Mouse (Mus musculus): Measurements from ENCODE around the gene Acsl1.

The Acsl1 gene

DNA sequence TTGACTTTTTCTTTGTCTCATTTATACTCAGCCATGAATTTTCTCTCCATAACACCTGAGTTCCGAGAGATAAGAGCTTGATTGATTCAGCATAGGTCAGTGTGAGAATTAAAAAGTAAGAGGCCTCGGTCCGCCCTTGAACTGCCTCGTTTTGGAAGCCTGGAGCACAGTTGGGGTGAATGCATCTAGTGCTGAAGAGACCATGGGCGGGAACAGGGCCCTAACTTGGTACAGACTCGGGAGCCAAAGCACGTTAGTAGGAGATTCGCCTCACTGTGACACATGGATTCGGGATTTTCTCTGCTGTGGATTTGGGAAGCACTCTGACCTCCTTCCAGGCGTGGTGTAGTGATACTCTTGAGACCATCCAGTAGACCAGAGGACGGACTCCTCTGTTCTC, 4.6 kb downstream of the Acsl1 start:
- no peak for DNase-seq (ENCODE audit: low read depth, low spot score)

GRCm38 (mm10) chr8:46475942-46476341, 5.1 kb downstream of the Acsl1 start:
- DNase-seq (ENCODE audit: low read depth, low spot score): no peak

DNA sequence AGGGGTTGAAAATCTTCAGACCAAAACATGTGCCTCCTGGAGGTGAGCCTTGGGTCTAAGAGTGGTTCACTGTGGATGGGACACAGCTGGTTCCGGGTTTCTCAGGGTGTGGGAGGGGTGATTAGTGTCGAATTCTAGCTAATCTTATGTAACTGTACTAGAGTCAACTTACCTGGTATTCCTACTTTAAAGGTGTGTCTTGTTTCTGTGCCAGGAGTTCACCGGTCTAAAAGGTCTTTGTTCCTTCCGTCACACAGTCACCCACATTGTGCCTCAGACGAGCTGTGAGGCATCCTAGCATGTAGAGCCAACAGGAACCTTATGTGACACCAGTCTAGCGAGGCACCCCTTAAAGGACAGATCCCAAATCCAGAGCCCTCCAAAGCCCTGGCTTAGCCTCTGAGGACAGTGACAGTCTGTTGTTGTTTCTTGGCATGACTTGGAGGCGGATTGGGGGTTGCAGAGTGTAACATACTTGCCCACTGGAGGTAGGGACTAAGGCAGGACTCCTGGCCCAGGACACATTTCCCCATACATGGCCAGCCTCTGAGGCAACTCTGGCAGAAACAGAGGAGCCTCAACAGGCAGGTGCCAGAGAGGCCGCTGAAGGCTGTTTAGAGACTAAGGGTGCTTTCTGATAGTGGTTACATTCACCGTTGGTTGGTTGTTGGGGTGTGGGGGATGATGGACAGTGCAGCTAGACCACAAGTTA, 7.1 kb downstream of the Acsl1 start:
- DNase-seq (ENCODE audit: low read depth, low spot score): no peak

DNA sequence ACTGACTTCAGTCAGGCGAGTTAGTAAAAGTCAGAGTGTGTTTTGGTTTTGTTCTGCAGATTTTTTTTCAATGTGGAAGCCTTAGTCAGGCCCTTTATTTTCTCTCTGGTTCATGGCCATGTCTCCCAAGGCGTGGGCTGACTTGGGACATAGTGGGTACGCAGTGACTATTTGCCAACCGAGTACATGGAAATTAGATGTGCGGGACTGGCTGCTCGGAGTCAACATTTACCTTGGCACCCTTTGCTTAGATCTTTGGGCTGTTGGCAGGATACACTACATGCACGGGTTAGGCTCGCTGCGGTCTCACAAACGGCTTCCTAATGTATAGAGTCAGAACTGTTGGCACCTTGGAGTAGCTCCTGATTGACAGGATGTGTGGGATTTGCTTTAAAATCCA, 7.9 kb downstream of the Acsl1 start:
- DNase-seq (ENCODE audit: low read depth, low spot score): no peak

GRCm38 (mm10) chr8:46479794-46480532, 9.1 kb downstream of the Acsl1 start:
- DNase-seq (ENCODE audit: low read depth, low spot score): no peak

GRCm38 (mm10) chr8:46480533-46480900, 9.7 kb downstream of the Acsl1 start:
- no peak for DNase-seq (ENCODE audit: low read depth, low spot score)

DNA sequence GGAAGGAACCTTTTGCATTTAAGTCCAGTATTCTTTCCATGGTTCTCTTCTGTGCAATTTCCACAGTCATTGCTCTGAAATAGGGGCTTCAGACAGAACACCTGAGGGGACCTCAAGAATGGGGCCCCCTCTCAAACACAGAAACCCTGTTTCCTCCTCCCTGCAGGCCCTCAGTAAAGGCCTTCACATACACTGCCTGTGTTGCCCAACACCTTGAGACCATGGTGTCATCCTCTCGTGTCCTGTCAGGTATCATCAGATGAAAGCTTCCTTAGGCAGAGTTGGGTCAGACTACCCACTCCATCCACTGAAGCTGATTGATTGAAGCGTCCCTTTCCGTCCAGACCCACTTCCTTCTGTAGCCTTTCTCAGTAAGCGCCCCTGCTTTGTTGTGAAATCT, 11.9 kb downstream of the Acsl1 start:
- DNase-seq (ENCODE audit: low read depth, low spot score): no peak

DNA sequence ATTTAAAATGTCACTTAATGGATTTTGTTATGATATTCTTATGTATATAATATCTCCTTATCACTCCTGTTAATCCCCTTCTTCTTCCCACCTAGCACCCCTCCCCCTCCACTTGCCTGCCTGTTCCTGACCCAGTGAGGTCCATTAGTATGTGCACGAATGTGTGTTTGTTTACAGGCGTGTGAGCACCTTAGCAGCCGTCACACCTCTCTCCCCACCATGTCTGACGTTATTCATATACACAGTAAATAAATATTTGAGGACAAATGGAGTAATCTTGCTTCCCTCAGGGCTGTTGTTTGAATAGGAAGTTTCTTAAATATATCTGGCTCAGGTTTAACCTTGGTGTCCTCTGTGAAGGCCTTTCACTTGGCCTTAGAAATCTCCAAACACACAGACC, 12.4 kb downstream of the Acsl1 start:
- no peak for DNase-seq (ENCODE audit: low read depth, low spot score)

- DNase-seq (ENCODE audit: low read depth, low spot score): no peak
These were observed 13.2 kb downstream of the Acsl1 start for GRCm38 (mm10) chr8:46484077-46484476.

GRCm38 (mm10) chr8:46484931-46485463, 14.2 kb downstream of the Acsl1 start:
- DNase-seq (ENCODE audit: low read depth, low spot score): no peak

DNA sequence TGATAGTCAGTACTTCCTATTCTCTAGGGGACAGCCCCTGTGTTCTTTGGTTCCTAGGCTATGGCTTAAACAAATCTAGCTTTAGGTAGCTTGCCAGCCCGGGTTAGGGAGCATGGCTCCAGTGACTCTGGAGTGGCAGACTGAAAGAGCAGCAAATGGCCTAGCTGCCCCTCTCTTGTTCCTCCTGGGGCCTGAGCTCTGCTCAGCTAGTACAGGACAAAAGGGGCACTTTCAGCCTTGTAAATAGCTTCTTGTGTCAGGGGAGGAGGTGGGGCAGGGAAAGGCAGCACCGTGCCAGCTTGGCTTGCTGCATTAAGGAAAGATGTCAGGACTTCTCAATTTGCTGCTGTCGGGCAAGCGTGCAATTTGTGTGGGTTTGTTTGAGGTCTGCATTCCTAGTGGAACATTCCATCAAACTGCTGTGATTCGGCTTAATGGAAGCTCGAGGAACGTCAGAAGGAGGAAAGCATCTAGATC, 17.3 kb downstream of the Acsl1 start:
- DNase-seq (ENCODE audit: low read depth, low spot score): no peak

DNA sequence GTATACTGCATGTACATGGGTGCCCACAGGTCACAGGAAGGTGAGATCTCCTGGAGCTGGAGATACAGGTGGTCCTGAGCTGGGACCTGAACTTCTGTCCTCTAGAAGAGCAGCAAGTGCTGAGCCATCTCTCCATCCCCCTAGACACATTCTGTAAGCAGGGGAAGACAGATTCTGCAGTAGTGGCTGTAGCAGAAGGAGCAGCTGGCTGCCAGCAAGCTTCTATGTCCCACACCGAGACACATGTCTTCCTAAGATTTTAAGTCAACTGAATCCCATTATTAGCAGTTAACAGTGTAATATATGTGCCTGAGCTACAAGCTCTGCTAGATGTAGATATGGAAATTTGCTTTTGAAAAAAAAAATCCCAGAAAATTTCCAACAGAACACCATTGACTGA, 18.4 kb downstream of the Acsl1 start:
- no peak for DNase-seq (ENCODE audit: low read depth, low spot score)

- no peak for DNase-seq (ENCODE audit: low read depth, low spot score)
These were observed 19.4 kb downstream of the Acsl1 start for GRCm38 (mm10) chr8:46490250-46490649.

GRCm38 (mm10) chr8:46490821-46491220, 20.0 kb downstream of the Acsl1 start:
- DNase-seq (ENCODE audit: low read depth, low spot score): no peak

- DNase-seq (ENCODE audit: low read depth, low spot score): no peak
These were observed 22.8 kb downstream of the Acsl1 start for GRCm38 (mm10) chr8:46493495-46494170.

DNA sequence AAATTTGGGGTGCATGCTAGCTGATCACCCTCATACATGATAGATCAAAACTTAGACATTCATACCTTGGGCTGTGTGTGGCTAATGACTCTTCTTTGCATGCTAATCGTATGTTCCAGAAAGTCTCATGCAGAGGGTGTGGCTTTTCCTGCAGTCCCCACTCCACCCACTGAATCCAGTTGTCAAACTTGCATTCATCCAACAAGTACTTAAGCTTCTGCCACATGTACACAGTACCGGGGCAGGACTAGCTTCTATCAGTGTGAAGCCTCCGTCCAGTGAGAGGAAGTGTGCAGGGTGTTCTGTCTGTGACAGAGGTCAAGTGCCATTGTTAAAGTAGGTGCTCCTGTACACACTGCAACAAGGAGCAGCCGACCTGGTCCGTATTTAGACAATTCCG, 26.0 kb downstream of the Acsl1 start:
- DNase-seq (ENCODE audit: low read depth, low spot score): no peak

DNA sequence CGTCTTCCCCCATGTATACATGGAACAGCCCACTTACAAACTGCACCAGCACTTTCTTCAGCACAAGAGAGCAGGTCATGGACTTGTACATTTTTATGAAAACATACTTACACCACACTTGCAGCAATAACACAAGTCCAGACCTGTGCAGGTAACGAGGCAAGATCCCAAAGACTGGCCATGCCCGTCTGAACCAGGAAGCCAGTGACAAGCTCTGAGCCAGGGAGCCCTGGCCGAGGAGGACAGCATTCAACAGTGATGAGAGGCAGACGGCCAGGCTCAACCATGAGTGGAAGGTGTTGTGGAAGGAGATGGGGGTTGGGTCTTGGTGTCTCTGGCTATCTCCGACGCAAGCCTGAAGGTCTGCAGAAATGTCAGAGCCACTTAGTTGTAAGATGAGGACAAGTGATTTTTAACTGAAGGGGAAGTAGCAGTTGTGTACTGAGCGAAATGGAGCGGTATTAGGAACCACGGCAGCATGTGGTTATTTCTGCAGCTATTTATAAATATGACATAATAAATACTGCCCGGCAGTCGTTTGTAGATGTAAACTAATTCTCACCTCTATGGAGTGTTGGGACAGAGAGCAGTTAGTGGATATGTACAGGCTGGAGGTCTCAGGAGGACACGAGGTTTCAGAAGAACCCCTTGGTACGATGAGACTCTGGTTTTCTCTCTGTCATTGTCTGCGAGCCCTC, 26.6 kb downstream of the Acsl1 start:
- no peak for DNase-seq (ENCODE audit: low read depth, low spot score)

GRCm38 (mm10) chr8:46499376-46500061, 28.7 kb downstream of the Acsl1 start:
- no peak for DNase-seq (ENCODE audit: low read depth, low spot score)

GRCm38 (mm10) chr8:46502333-46503071, 31.7 kb downstream of the Acsl1 start:
- DNase-seq (ENCODE audit: low read depth, low spot score): no peak

- DNase-seq (ENCODE audit: low read depth, low spot score): no peak
These were observed 32.3 kb downstream of the Acsl1 start for GRCm38 (mm10) chr8:46503072-46503695.
